Mouse (Mus musculus): Measurements from ENCODE around the gene Adamtsl2. TPM values are rescaled to one million over a fixed set of nuclear protein-coding genes. Genes with fewer than 3 reads are reported as not detected.

The Adamtsl2 gene
- total RNA-seq, 2 experiments from 2014 or later = 8.2 to 8.7 TPM

DNA sequence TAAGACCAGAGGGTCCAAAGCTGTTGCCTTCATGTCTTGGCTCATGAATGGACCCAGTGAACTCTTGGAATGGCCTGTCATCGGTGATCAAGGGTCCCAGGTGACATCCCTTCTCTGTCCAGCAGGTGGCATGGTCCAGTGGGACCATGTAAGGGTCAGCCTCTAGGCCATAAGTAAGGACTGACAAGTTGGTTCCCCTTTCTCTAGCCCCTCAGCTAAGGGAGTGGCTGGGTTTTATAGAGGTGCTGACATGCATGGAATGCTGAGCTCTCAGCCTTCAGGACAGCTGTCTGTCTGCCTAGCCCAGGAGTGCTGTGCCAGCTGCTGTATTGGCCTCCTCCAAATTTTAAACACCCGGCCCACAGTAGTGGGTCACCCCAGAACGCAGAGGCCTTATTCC lies 3.7 kb upstream of the Adamtsl2 start:
- no peak for DNase-seq

GRCm38 (mm10) chr2:27077655-27078244 lies 1.4 kb upstream of the Adamtsl2 start:
- DNase-seq = peak; percentile 46

DNA sequence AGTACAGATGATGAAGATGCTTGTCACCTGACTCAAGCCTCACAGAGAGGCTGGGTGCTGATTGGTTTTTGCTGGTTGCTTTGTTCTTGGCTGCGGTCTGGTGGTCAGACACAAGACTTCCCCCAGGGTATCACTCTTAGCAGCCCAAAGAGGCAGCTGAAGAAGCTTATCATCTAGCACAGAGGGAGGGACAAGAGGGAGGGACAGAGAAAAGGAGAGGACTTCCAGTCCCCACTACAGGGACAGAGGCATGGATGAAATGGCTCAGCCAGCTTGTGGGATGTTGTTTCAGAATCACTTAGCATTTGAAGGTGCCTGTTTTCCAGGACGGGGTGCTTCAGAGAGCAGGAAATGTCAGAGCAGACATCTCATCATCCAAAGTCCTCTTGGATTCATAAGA lies 867 bp upstream of the Adamtsl2 start:
- no peak for DNase-seq

GRCm38 (mm10) chr2:27079649-27080048 lies 470 bp downstream of the Adamtsl2 start:
- no peak for DNase-seq

DNA sequence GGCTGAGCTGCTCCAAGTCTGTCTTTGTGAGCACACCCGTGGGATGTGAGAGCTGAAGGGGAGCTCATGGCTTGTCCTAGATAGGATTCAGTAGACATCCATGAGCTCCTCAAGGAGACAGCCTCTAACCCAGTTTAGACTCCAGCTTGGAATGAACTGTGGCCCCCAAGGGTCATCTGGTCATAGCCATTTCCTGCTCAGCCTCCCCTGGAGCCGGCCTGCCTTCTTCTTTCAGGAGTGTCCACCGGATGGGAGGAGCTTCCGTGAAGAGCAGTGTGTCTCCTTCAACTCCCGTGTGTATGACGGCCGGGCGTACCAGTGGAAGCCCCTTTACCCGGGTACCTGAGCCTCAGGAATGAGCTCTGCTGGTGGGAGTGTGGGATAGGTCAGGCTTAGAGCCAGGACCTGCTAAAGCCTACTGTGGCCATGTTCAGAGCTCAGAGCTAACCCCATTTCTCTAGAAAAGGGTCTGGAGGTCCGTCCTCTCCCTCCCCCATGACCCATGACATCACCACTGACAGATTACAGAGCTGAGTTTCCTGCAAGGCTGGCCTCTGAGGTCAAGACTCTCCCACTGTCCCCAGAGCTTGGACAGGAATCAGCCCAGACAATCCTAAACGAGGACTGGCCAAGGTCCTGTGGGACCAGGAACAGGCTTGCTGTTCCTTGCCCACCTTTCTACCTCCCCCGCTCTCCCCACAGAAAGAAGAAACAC lies 4.7 kb downstream of the Adamtsl2 start:
- no peak for DNase-seq

DNA sequence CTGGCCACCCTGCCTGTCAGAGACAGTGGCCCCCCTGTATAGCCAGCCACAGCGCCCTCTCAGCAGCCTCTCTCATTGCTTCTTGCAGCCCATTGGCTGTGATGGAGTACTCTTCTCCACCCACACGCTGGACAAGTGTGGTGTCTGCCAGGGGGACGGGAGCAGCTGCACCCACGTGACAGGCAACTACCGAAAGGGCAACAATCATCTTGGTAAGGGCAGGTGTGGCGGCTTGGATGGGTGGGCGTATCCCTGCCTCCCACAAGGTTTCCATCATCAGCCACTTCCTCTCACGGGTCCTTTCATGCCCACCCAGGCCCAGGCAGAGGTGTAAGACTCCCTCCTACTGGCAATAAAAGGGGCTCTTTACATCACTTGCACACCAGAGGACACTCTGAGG lies 5.8 kb downstream of the Adamtsl2 start:
- no peak for DNase-seq

- no peak for DNase-seq
Observed at GRCm38 (mm10) chr2:27085801-27086200, 6.6 kb downstream of the Adamtsl2 start.

- DNase-seq = no peak
Observed at GRCm38 (mm10) chr2:27086483-27087010, 7.4 kb downstream of the Adamtsl2 start.

- no peak for DNase-seq
Observed at GRCm38 (mm10) chr2:27087581-27087980, 8.4 kb downstream of the Adamtsl2 start.

- DNase-seq = peak; percentile 86
Observed at GRCm38 (mm10) chr2:27088071-27088644, 9.0 kb downstream of the Adamtsl2 start.

DNA sequence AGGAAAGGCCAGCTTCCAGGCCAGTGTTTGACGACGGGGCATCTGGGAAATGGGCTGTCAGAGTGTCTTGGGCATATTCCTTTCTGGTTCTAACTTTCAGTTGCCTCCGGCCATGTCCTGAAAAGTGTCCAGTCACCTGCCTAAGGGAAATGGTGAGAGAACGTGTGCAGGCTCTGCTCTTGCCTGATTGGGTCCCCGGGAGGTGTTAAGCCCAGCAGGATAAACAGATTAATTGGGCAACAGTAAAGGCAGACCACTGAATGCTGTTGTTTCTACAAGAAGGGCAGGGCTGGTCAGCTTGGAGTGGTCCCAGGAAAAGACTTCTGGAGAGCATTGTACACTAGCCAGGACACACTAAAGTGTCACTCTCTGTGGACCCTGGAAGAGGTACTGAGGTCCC lies 9.5 kb downstream of the Adamtsl2 start:
- DNase-seq = no peak

GRCm38 (mm10) chr2:27089238-27089637 lies 10.1 kb downstream of the Adamtsl2 start:
- no peak for DNase-seq

GRCm38 (mm10) chr2:27095178-27095577 lies 16.0 kb downstream of the Adamtsl2 start:
- no peak for DNase-seq

DNA sequence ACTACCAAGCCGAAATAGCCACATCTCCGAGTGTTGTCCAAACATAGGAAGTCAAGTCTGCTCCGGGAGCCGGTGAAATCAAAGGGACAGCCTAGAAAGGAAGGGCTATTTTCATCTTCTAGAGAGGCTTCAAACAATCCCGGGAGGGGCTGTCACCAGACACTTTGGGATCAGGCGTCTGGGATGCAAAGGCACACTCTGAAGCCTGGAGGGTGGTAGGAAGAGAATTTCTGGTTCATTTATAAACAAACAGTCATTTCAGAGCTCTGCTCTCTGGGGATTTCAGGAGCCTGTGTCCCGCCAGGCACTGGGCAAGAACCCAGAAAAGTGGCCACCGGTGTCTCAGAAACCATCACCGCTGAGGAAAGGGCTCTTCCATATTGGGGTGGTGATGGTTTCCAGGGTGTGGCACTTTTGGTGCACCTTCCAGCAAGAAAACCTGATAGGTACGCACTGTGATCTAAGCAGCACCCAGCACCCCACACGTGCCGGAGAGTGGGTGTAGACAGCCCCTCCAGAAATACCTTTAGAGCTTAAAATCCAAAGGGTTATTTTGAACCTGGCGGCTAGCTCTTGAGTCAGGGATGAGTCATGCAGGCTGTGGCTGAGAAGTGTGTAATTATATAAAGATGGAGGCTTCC lies 17.3 kb downstream of the Adamtsl2 start:
- DNase-seq = no peak

GRCm38 (mm10) chr2:27097241-27097656 lies 18.1 kb downstream of the Adamtsl2 start:
- DNase-seq = peak; percentile 42

- DNase-seq = peak; percentile 44
Observed at GRCm38 (mm10) chr2:27097776-27098175, 18.6 kb downstream of the Adamtsl2 start.

GRCm38 (mm10) chr2:27103554-27103953 lies 24.4 kb downstream of the Adamtsl2 start:
- DNase-seq = no peak

- DNase-seq = no peak
Observed at GRCm38 (mm10) chr2:27106816-27107215, 27.6 kb downstream of the Adamtsl2 start.

DNA sequence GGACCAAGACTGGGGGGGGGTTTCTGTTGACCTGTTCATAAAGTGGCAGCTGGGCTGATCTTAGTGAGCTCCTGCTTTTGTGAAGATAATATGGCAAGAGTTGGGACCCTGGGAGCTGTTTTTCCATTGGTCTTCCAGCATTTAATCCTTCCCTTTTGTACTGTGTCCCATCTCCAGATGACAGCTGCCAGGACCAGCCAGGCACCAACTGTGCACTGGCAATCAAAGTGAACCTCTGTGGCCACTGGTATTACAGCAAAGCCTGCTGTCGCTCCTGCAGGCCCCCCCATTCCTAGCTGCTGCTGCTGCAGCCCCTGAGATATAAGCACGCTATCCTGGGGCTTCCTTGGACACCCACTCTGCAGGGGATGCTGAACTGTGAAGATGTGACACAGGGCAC lies 29.0 kb downstream of the Adamtsl2 start:
- no peak for DNase-seq

GRCm38 (mm10) chr2:27109052-27109451 lies 29.9 kb downstream of the Adamtsl2 start:
- no peak for DNase-seq

DNA sequence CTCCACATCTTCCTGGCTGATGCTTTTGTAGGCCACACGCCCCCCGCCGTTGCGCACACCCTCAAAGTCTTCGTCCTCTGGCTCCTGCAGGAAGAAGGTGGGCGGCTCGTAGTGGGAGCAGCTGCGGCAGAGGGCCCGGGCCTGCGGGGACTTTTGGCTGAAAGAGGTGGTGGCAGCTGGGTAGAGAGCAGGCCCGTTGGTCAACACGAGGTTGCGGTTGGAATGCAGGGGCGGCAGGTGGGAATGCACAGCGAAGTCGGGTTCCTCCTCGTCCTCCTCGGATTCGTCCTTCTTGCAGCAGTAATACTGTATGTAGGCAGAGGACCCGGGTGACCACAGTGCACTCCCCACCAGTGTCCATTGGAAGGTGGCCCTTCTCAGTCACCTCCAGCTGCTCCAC lies 33.4 kb downstream of the Adamtsl2 start:
- no peak for DNase-seq

DNA sequence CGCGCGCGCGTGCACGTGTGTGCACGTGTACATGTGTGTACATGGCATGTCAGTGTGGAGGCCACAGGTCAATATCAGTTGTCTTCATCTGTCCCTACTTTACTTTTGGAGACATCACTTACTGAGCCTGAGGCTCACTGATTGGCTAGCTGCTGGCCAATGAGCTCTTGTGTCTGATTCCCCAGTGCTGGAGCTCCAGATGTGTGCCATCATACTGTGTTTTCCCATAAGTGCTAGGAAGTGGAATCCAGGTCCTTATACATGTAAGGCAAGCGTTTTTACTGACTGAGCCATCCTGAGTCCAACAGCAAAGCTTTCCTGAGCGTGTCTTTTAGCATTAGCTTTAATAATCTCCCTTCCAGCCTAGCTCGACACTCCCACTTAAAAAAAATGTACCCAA lies 35.0 kb downstream of the Adamtsl2 start:
- DNase-seq = no peak

- DNase-seq = no peak
Observed at GRCm38 (mm10) chr2:27118452-27118851, 39.3 kb downstream of the Adamtsl2 start.

Measured in gastrocnemius, postnatal 25 days (tissue).